Mouse (Mus musculus) lung, adult 2 months (tissue): Measurements from ENCODE around the gene Gm45623.

Source experiments
- CTCF ChIP-seq: fragments of 200-500 bp; IDR thresholded peaks from 2 replicates; pipeline ENCODE4 v1.5.1; 2011; ENCODE audit warnings: mild to moderate bottlenecking, low read length, control low read depth; ENCODE audit not compliant: insufficient read depth
- POLR2A ChIP-seq: fragments of 200-500 bp; IDR thresholded peaks from 2 replicates; pipeline ENCODE4 v1.6.1; 2011; ENCODE audit warnings: low read depth, mild to moderate bottlenecking, control low read depth, low read length, borderline replicate concordance; ENCODE audit errors: extremely low read depth

DNA sequence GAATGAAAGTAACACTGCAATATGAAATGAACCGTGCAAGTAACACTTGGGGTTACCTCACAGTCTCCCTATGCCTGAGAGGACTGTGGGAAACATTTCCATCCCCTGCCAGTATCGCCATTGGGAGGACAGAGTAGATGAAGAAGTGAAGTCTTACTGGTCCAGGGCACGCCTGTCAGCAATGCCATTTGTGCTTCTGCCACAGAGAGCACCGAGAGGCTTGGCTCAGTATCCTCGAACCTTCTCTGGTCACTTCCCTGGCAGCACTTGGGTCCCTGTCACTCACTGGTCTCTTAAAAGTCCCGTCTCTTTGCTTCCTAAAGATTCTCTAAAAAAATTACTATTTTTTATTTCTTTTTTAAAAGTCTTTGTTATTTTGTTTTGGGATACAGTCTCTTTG lies 13.1 kb downstream of the Gm45623 start:
- TF ChIP-seq POLR2A (no peak), CTCF (no peak)
